Mouse (Mus musculus): ENCODE data around the gene Dnah6.

DNA sequence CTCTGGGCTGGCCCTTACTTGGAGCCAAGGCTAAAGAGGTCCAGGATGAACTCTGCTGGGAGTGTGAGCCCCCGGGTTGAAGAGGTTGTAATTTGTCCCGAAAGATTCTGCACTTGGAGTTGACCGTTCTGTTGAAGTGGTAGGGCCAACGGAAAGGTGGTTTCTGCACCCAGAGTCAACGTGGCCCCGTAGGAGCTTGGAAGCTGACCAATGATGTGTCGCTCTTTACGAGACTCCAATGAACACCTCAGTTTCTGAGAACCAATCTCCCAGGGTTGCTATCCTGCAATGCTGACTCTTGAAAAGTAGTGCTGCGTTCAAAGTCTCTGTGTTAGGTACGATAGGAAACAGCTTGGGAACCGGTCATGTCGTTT is 27.6 kb upstream of the Dnah6 start:
- no peak for TF ChIP-seq CTCF (IDR thresholded peaks at IDR 0.05; ENCODE audit: low read depth, low read length)
- no peak for TF ChIP-seq TAL1 (conservative IDR thresholded peaks at IDR 0.05; ENCODE audit: low read depth, low read length)

Data from G1E (cell line).